Comparison of ENCODE assay signal across 7 mouse cellular contexts in the genomic region with DNA sequence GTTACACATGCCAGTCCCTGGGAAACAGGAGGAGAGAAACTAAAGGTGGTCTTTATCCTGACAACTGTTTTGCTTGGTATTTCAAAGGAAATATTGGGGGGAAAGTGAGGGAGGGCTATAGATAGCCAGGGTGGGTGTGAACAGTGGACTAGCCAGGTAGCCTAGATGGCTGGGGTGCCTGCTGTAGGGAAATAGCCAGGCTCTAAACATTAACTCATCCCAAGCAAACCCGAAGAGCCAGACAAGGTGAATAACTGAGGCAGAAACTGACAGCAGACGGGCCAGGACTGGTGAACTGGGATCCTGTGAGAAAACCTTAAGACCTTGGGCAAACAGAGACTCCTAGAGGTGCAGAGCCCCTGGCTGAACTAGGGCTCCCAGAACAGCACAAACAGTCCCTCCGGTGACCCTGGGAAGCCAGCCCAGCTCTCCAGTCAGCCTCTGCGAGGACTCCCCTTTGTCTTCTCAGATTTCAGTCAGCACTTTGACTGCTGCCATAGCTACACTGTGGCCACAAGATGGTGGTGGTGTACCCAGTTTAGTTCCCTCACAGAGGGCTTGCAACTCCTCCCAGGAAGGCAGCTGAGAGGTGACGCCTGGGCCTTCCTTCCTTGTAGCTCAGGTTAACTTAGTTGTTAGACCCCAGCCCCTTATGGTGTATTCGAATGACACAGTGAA. TPM values are rescaled to one million over a fixed set of nuclear protein-coding genes. Genes with fewer than 3 reads are reported as not detected.
DNase-seq lines count a peak whose midpoint lies in the region; ATAC-seq and TF ChIP-seq lines count a peak whose summit lies in the region.

No protein-coding gene starts in this region.

- H3K36me3 ChIP-seq in hindbrain, postnatal 0 days (ENCODE audit: insufficient read depth, low read length) = peaks cover 29% of the 10 kb centered on the region

- H3K4me1 ChIP-seq in hindbrain, postnatal 0 days (ENCODE audit: insufficient read depth, low read length) = no peaks in the 10 kb centered on the region

- H3K9ac ChIP-seq in hindbrain, postnatal 0 days (replicated peaks; ENCODE audit: low read length) = no peak overlapping the region

- peak; percentile 92 for TF ChIP-seq CTCF in hindbrain, postnatal 0 days (IDR thresholded peaks at IDR 0.05; ENCODE audit: low read depth)

- ATAC-seq in activated CD4-positive, CD25-positive, alpha-beta regulatory T cell, adult 4 months = peak; percentile 71
- peak; percentile 85 for ATAC-seq in common myeloid progenitor, adult 5-6 weeks (replicated peaks; ENCODE audit: low read depth, poor library complexity, severe bottlenecking)
- peak; percentile 89 for ATAC-seq in hindbrain, postnatal 0 days

- no peaks in the 10 kb centered on the region for H3K27me3 ChIP-seq in hindbrain, postnatal 0 days (ENCODE audit: insufficient read depth, low read length)

- no peak overlapping the region for H3K4me2 ChIP-seq in hindbrain, postnatal 0 days (ENCODE audit: low read depth, low read length)

- no peak overlapping the region for H3K4me3 ChIP-seq in hindbrain, postnatal 0 days (ENCODE audit: low read length)

- peak; percentile 62 to 67 for DNase-seq in gastrocnemius, adult 8-10 months (ENCODE audit: low spot score in 2 of 2)
- peak; percentile 91 for DNase-seq in hindbrain, postnatal 0 days (ENCODE audit: low spot score)
- peak; percentile 75 to 77 for DNase-seq in left cerebral cortex, adult 18-20 months (ENCODE audit: low spot score in 2 of 2)
- peak; percentile 68 to 83 for DNase-seq in lung, postnatal 4 days
- DNase-seq in right cerebral cortex, postnatal 10 days (ENCODE audit: low spot score in 2 of 2) = peak; percentile 80 to 86

- H3K9me3 ChIP-seq in hindbrain, postnatal 0 days (ENCODE audit: low read length) = no peaks in the 10 kb centered on the region

- 0 out of 2 replicates have a peak overlapping the region, but pooled peaks have one; percentile 45 for H3K27ac ChIP-seq in hindbrain, postnatal 0 days

- 24% methylated on average over 6 of the region's 6 CpGs for whole genome bisulfite sequencing in hindbrain, postnatal 0 days

RNA-seq across cellular contexts. Expression of gene Cdc25a, which starts 19.2 kb away (rescaled TPM):
- 1 to 10 TPM; 7.1 to 7.7 TPM for polyA plus RNA-seq in activated CD4-positive, CD25-positive, alpha-beta regulatory T cell, adult 4 months (2017; shearing (Covaris generic))
- total RNA-seq in common myeloid progenitor, adult 5-6 weeks (2017) = 39.7 and 58.2 TPM in 2 replicates
- total RNA-seq in gastrocnemius, adult 8-10 months (2022) = 1 to 10 TPM; 4.1 to 5.7 (median 4.6) TPM
- total RNA-seq in hindbrain, postnatal 0 days (2014; rRNA removed) = 11.0 and 12.4 TPM in 2 replicates
- polyA plus RNA-seq in hindbrain, postnatal 0 days (2015; fragmentation: Nextera tagmentation; extraction: Ambion mirVana) = 8.1 and 10.4 TPM in 2 replicates
- total RNA-seq in left cerebral cortex, adult 18-20 months (2021) = 1 to 10 TPM; 5.4 to 6.6 TPM

RNA-seq across cellular contexts. Expression of gene Map4, which starts 36.7 kb away (rescaled TPM):
- 10 to 100 TPM; 40.8 to 42.7 TPM for polyA plus RNA-seq in activated CD4-positive, CD25-positive, alpha-beta regulatory T cell, adult 4 months (2017; shearing (Covaris generic))
- total RNA-seq in common myeloid progenitor, adult 5-6 weeks (2017) = 16.4 and 19.1 TPM in 2 replicates
- 100 to 1,000 TPM; 475 to 623 (median 599) TPM for total RNA-seq in gastrocnemius, adult 8-10 months (2022)
- total RNA-seq in hindbrain, postnatal 0 days (2014; rRNA removed) = 247 and 254 TPM in 2 replicates
- polyA plus RNA-seq in hindbrain, postnatal 0 days (2015; fragmentation: Nextera tagmentation; extraction: Ambion mirVana) = 196 and 207 TPM in 2 replicates
- total RNA-seq in left cerebral cortex, adult 18-20 months (2021) = 100 to 1,000 TPM; 375 to 386 TPM

RNA-seq across cellular contexts. Expression of gene Camp, which starts 45.1 kb away (rescaled TPM):
- polyA plus RNA-seq in activated CD4-positive, CD25-positive, alpha-beta regulatory T cell, adult 4 months (2017; shearing (Covaris generic)) = not detected
- total RNA-seq in common myeloid progenitor, adult 5-6 weeks (2017) = 47.0 and 48.3 TPM in 2 replicates
- not detected for total RNA-seq in gastrocnemius, adult 8-10 months (2022)
- total RNA-seq in hindbrain, postnatal 0 days (2014; rRNA removed) = 0.21 TPM in 1 of 2 replicates, not detected in the other
- 0.91 and 1.3 TPM in 2 replicates for polyA plus RNA-seq in hindbrain, postnatal 0 days (2015; fragmentation: Nextera tagmentation; extraction: Ambion mirVana)
- under 1 TPM in 1 of 2 experiments, not detected in 1; 0.51 TPM for total RNA-seq in left cerebral cortex, adult 18-20 months (2021)

Comparison
In these comparisons a context has a peak if more than half of its experiments do, and no peak if none do; other contexts are left out.
1. RNA of gene Map4, which starts 36.7 kb away (total RNA-seq): 475 to 623 TPM in gastrocnemius, adult 8-10 months, 375 to 386 TPM in left cerebral cortex, adult 18-20 months and 247 to 254 TPM in hindbrain, postnatal 0 days; 16.4 to 19.1 TPM in common myeloid progenitor, adult 5-6 weeks; every median in the first group is over 10 times any median in the second.
2. RNA of gene Camp, which starts 45.1 kb away (total RNA-seq): 47.0 to 48.3 TPM in common myeloid progenitor, adult 5-6 weeks; 0.51 TPM in left cerebral cortex, adult 18-20 months, 0.21 TPM in hindbrain, postnatal 0 days and not detected in gastrocnemius, adult 8-10 months; every median in the first group is over 10 times any median in the second.
3. Peak in every context shown above with its lines, with median percentiles within 50 percentile points of each other: ATAC-seq and DNase-seq.